Mouse (Mus musculus): ENCODE measurements at regions not wholly inside any gene's neighbourhood (a gene's known extent, or its start where the extent isn't known, plus 50 kb on each side); places are given as distances from the start of the nearest gene placed in this dataset.

- TF ChIP-seq POLR2AphosphoS2 (IDR thresholded peaks at IDR 0.05; ENCODE audit: low read length) (no peak), USF1 (IDR thresholded peaks at IDR 0.05; ENCODE audit: low read depth, low read length) (no peak), MAX (IDR thresholded peaks at IDR 0.05; ENCODE audit: low read length) (no peak), RCOR1 (IDR thresholded peaks at IDR 0.05; ENCODE audit: low read depth, low read length) (no peak), E2F4 (IDR thresholded peaks at IDR 0.05; ENCODE audit: borderline replicate concordance, low read depth, low read length) (no peak), ZMIZ1 (IDR thresholded peaks at IDR 0.05; ENCODE audit: low read depth, low read length) (no peak), CHD2 (IDR thresholded peaks at IDR 0.05; ENCODE audit: low read length) (no peak), GABPA (IDR thresholded peaks at IDR 0.05; ENCODE audit: low read depth, low read length) (no peak), POLR2A (IDR thresholded peaks at IDR 0.05; ENCODE audit: control insufficient read depth in 1 of 2, insufficient read depth in 1 of 2, low read depth in 1 of 2, low read length in 2 of 2, poor library complexity in 1 of 2) (no peak), JUND (IDR thresholded peaks at IDR 0.05; ENCODE audit: low read depth, low read length) (no peak), UBTF (IDR thresholded peaks at IDR 0.05; ENCODE audit: borderline replicate concordance, insufficient read depth, low read depth, low read length) (no peak), GATA1 (IDR thresholded peaks at IDR 0.05; ENCODE audit: low read depth, low read length) (no peak), TAL1 (IDR thresholded peaks at IDR 0.05; ENCODE audit: low read length) (no peak), EP300 (IDR thresholded peaks at IDR 0.05; ENCODE audit: low read depth in 1 of 2, low read length in 2 of 2) (no peak)
These were observed 125.5 kb upstream of the Zc3h12a start for GRCm38 (mm10) chr4:125253161-125253560.
